Mouse (Mus musculus) spleen, postnatal 36 days (tissue): ENCODE data around the gene Arl6ip5.
"Not testable (repeated sequence)": the region's sequence is repeated elsewhere in the genome, so short reads cannot be mapped to it uniquely, and the experiment has no call there.

Source experiments
- DNase-seq, 2 experiments: peaks; one replicate each; pipeline ENCODE4 v3.0.0; 2022; ENCODE audit warnings: low spot score in 2 of 2, mixed read lengths in 1 of 2

Arl6ip5 gene

GRCm38 (mm10) chr6:97223566-97223965, 13.1 kb downstream of the Arl6ip5 start:
- DNase-seq = no peak

GRCm38 (mm10) chr6:97224505-97224904, 14.0 kb downstream of the Arl6ip5 start:
- no peak for DNase-seq

DNA sequence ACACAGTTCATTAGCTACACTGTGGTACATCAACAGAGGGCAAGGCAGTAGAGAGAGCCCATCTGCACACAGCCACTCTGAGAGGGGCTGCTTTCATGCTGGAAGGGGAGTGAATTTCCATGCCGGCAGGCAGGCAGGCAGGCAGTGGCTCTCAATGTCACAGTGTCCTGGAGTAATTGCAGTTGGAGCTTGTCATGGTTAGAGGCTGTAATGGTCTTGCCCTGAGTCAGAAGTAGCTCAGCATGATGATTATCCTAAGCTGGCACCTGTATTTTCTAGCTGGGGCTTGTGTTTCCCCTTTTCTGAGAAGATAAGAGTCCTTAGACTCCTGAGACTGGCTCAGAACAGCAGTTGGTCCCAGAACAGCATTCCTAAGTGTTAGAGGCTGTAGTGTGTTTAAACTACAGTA, 15.6 kb downstream of the Arl6ip5 start:
- DNase-seq = no peak

DNA sequence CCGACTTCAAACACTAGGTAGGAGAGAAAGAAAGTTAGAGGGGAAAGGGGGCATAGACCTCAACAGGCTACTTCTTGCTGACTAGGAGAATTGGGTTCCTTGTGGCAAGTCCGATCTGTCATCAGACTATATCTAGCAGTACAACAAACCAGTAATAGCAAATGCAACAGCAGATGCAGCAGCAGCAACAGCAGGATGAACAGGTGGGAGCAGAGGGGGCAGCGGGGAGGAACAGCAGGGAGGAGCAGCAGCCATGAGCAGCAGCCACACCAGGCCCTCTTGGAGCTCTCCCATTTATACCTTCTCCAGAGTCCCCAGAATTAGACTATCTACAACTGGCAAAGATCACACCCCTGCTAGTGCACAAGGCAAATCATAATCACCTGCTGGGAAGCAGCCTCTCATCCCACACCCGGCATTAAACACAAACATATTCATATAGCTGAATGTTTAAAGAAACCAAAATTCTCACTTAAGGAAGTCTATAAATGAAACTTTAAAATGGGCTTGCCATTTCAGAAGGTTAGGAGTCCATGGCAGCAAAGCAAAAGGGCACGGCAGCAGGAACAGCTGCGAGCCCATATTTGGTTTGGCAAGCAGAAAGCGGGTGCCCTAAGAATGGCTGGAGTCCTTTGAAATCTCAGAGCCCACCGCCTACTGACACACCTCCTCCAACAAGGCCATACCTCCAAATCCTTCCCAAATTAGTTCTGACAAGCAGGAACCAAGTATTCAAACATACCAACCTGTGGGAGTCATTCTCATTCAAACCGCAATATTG, 16.8 kb downstream of the Arl6ip5 start:
- no peak for DNase-seq

GRCm38 (mm10) chr6:97234911-97235668, 24.6 kb downstream of the Arl6ip5 start:
- no peak for DNase-seq

- DNase-seq = no peak
Measured at GRCm38 (mm10) chr6:97236088-97236487, 25.6 kb downstream of the Arl6ip5 start.

DNA sequence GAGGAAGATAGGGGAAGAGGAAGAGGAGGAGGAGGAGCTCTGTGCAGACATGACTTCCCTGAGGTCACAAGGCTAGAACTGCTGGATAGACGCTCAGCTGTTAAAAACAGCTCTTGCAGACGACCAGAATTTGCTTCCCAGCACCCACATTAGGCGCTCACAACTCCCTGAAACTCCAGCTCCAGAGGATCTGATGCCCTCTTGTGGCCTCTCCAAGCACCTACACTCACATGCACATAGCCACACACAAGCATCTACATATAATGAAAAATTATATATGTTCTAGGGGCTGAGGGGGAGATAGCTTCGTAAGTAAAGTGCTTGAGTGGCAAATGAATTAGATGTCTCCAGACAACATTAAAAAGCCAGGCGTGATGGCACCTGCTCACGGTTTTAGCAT, 28.9 kb downstream of the Arl6ip5 start:
- no peak for DNase-seq

GRCm38 (mm10) chr6:97240092-97240491, 29.6 kb downstream of the Arl6ip5 start:
- no peak for DNase-seq

GRCm38 (mm10) chr6:97242522-97242921, 32.0 kb downstream of the Arl6ip5 start:
- no peak for DNase-seq

DNA sequence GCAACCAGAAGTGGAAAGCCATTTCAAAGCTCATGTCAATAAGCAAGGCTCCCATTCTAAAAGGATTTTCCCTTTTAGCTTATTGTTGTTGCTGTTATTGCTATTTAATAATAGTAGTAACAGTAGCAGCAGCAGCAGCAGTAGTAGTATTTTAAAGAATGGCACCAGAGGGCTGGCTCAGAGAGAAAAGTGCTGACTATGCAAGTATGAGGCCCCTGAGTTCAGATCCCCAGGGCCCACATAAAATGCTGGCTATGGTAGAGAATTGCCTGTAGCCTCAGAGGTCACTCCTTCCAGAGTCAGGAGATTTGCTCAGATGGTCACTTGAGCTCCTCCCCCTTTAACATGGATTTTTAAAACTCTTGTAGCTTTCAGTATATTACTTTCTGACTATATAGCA, 34.7 kb downstream of the Arl6ip5 start:
- no peak for DNase-seq

- DNase-seq = peak; percentile 31 to 50
Measured at GRCm38 (mm10) chr6:97250966-97251365, 40.5 kb downstream of the Arl6ip5 start.

- DNase-seq = no peak
Measured at GRCm38 (mm10) chr6:97252086-97252485, 41.6 kb downstream of the Arl6ip5 start.

GRCm38 (mm10) chr6:97252711-97253221, 42.3 kb downstream of the Arl6ip5 start, which contains the start of gene Lmod3:
Gene Lmod3, minus strand, starts transcription at chr6:97252759.
- DNase-seq = no peak

GRCm38 (mm10) chr6:97258489-97258888, 48.0 kb downstream of the Arl6ip5 start:
- DNase-seq = no peak

DNA sequence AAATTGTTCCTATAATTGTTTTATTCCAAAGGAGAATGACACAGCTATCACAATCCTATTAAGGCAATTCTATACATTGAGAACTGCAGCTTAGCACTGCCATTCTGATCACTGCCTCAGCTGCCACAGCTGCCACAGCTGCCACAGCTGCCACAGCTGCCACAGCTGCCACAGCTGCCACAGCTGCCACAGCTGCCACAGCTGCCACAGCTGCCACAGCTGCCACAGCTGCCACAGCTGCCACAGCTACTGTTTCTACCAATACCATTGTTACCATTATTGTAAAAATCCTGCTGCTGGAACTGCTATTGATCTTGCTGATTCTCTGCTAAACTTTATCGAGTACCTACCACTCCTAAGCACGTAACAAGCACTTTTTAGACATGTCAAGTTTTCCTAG, 49.4 kb downstream of the Arl6ip5 start:
- DNase-seq = not testable (repeated sequence)

- DNase-seq = no peak
Measured at GRCm38 (mm10) chr6:97262229-97262628, 51.7 kb downstream of the Arl6ip5 start.

DNA sequence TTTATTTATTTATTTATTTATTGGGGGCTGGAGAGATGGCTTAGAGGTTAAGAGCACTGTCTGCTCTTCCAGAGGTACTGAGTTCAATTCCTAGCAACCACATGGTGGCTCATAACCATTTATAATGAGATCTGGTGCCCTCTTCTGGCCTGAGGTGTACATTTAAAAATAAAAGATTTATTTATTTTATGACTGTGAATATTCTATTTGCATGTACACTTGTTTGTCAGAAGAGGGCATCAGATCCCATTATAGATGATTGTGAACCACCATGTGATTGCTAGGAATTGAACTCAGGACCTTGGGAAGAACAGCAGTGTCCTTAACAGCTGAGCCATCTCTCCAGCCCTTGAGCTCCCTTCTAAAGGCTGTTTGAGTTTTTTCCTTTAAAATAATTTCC, 53.3 kb downstream of the Arl6ip5 start:
- DNase-seq = not testable (repeated sequence)

GRCm38 (mm10) chr6:97265240-97265639, 54.8 kb downstream of the Arl6ip5 start:
- DNase-seq = no peak

GRCm38 (mm10) chr6:97265705-97266104, 55.2 kb downstream of the Arl6ip5 start:
- DNase-seq = no peak

- no peak for DNase-seq
Measured at GRCm38 (mm10) chr6:97266661-97267060, 56.2 kb downstream of the Arl6ip5 start.

- DNase-seq = no peak
Measured at GRCm38 (mm10) chr6:97267132-97267531, 56.6 kb downstream of the Arl6ip5 start.

GRCm38 (mm10) chr6:97269596-97269995, 59.1 kb downstream of the Arl6ip5 start:
- no peak for DNase-seq

- DNase-seq = no peak
Measured at GRCm38 (mm10) chr6:97272349-97272748, 61.9 kb downstream of the Arl6ip5 start.
